Mouse (Mus musculus) midbrain, postnatal 0 days (tissue): ENCODE results near the gene Sap25. TPM values are rescaled to one million over a fixed set of nuclear protein-coding genes. Genes with fewer than 3 reads are reported as not detected.
"Not testable (repeated sequence)": the region's sequence is repeated elsewhere in the genome, so short reads cannot be mapped to it uniquely, and the experiment has no call there.

Source experiments
- ATAC-seq: fragments of 200-750 bp; cut with Nextera tagmentation; 2 replicates; pipeline ENCODE4 v1.8.0; 2017; ENCODE audit warnings: moderate number of reproducible peaks, mild to moderate bottlenecking, moderate TSS enrichment, moderate library complexity; ENCODE audit not compliant: low FRiP score
- DNase-seq: peaks from one replicate; pipeline ENCODE4 v3.0.0-alpha.2; 2015; ENCODE audit warnings: low spot score
- H3K27ac ChIP-seq: fragments of 300-500 bp; sonication (generic); 2 replicates; pipeline ENCODE4 v1.5.1; 2014; ENCODE audit warnings: low read depth, mild to moderate bottlenecking, low read length, mixed read lengths
- H3K27me3 ChIP-seq: fragments of 300-500 bp; sonication (generic); 2 replicates; pipeline ENCODE4 v1.6.1; 2014; ENCODE audit warnings: low read length, control low read depth, mixed read lengths; ENCODE audit not compliant: insufficient read depth
- H3K36me3 ChIP-seq: fragments of 300-500 bp; sonication (generic); 2 replicates; pipeline ENCODE4 v1.6.1; 2014; ENCODE audit warnings: low read length, control low read depth, mixed read lengths; ENCODE audit not compliant: insufficient read depth
- H3K4me1 ChIP-seq: fragments of 300-500 bp; sonication (generic); 2 replicates; pipeline ENCODE4 v1.6.1; 2014; ENCODE audit warnings: mild to moderate bottlenecking, control low read depth, antibody characterized with exemption, low read length, mixed read lengths; ENCODE audit not compliant: insufficient read depth
- H3K4me2 ChIP-seq: fragments of 300-500 bp; sonication (generic); 2 replicates; pipeline ENCODE4 v1.6.1; 2014; ENCODE audit warnings: low read depth, mild to moderate bottlenecking, low read length, mixed read lengths; ENCODE audit not compliant: poor library complexity, severe bottlenecking
- H3K4me3 ChIP-seq: fragments of 300-500 bp; sonication (generic); 2 replicates; pipeline ENCODE4 v1.5.1; 2014; ENCODE audit warnings: low read depth, mild to moderate bottlenecking, low read length, moderate library complexity
- H3K9ac ChIP-seq: fragments of 300-500 bp; sonication (generic); replicated peaks from 2 replicates; pipeline ENCODE4 v1.6.1; 2014; ENCODE audit warnings: mild to moderate bottlenecking, low read length, moderate library complexity, mixed read lengths; ENCODE audit not compliant: poor library complexity, severe bottlenecking
- H3K9me3 ChIP-seq: fragments of 300-500 bp; sonication (generic); 2 replicates; pipeline ENCODE4 v1.6.1; 2016; ENCODE audit warnings: low read length, control low read depth
- CTCF ChIP-seq: IDR thresholded peaks from 2 replicates; pipeline ENCODE4 v1.5.1; 2016; ENCODE audit warnings: antibody characterized with exemption, mild to moderate bottlenecking
- WGBS: fragments of 180-500 bp; shearing (Covaris S2); extraction: QIAGEN DNeasy Blood & Tissue Kit; methylation state at CpG from one replicate; pipeline ENCODE4 v1.1.7; 2014; 5-methylcytosine and 5-hydroxymethylcytosine counted together
- polyA plus RNA-seq: library from polyadenylated mRNA; unstranded; fragments of >200 nt; fragmentation: Nextera tagmentation; extraction: Ambion mirVana; gene quantifications from 2 replicates; pipeline ENCODE4 v1.2.1, GENCODE M21; 2015
- total RNA-seq: library from RNA; depleted of rRNA; stranded (reverse); fragments of >200 nt; gene quantifications from 2 replicates; pipeline ENCODE4 v1.2.3, GENCODE M21; 2014

Gene Sap25
- total and polyA plus RNA-seq, 2 experiments from 2014 or later: 3.2 to 3.3 TPM

- H3K36me3 ChIP-seq: no peaks in the 10 kb centered on the region
- no peak within 1 kb of the TSS for H3K4me3 ChIP-seq
- H3K27ac ChIP-seq: no peak within 1 kb of the TSS
- WGBS: 76% methylated on average over 11 of the region's 11 CpGs
- H3K4me1 ChIP-seq: no peaks in the 10 kb centered on the region
- H3K9me3 ChIP-seq: no peaks in the 10 kb centered on the region
- no peak within 1 kb of the TSS for H3K9ac ChIP-seq
- no peak for TF ChIP-seq CTCF
- no peak for ATAC-seq
- no peak for DNase-seq
- no peaks in the 10 kb centered on the region for H3K27me3 ChIP-seq
- H3K4me2 ChIP-seq: no peak within 1 kb of the TSS
These were observed 27.6 kb upstream of the Sap25 start, which contains the start of gene Pcolce for GRCm38 (mm10) chr5:137613550-137613949. TSS of gene Pcolce (minus strand) at chr5:137613784.

- not testable (repeated sequence) for H3K36me3 ChIP-seq, H3K4me1 ChIP-seq, H3K4me3 ChIP-seq, H3K9me3 ChIP-seq, DNase-seq, H3K4me2 ChIP-seq, H3K27ac ChIP-seq, H3K27me3 ChIP-seq, H3K9ac ChIP-seq, ATAC-seq
- 93% methylated on average over 2 of the region's 2 CpGs for WGBS
- peak; percentile 14; the same call in 1 of the 2 replicates for TF ChIP-seq CTCF
These were observed 26.2 kb upstream of the Sap25 start for GRCm38 (mm10) chr5:137614921-137615320.

- no peak for DNase-seq
- Histone ChIP-seq H3K27me3 (no peaks in the 10 kb centered on the region), H3K9ac (no peak overlapping the region), H3K36me3 (no peaks in the 10 kb centered on the region), H3K9me3 (no peaks in the 10 kb centered on the region), H3K4me3 (no peak overlapping the region), H3K27ac (no peak overlapping the region), H3K4me2 (no peak overlapping the region), H3K4me1 (no peaks in the 10 kb centered on the region)
- no peak for TF ChIP-seq CTCF
- whole genome bisulfite sequencing: 87% methylated on average over 7 of the region's 7 CpGs
- ATAC-seq: no peak
These were observed 25.8 kb upstream of the Sap25 start for GRCm38 (mm10) chr5:137615347-137615746.

GRCm38 (mm10) chr5:137623937-137624530 lies 17.1 kb upstream of the Sap25 start:
- Histone ChIP-seq H3K9ac (no peak overlapping the region), H3K4me2 (no peak overlapping the region), H3K27ac (no peak overlapping the region), H3K9me3 (no peaks in the 10 kb centered on the region), H3K4me1 (no peaks in the 10 kb centered on the region), H3K4me3 (no peak overlapping the region), H3K27me3 (no peaks in the 10 kb centered on the region), H3K36me3 (no peaks in the 10 kb centered on the region)
- no peak for TF ChIP-seq CTCF
- no peak for ATAC-seq
- DNase-seq: no peak
- WGBS: 88% methylated on average over 11 of the region's 11 CpGs

GRCm38 (mm10) chr5:137627991-137628390 lies 13.1 kb upstream of the Sap25 start:
- H3K27me3 ChIP-seq: no peaks in the 10 kb centered on the region
- peak overlapping the region; percentile 59 for H3K4me2 ChIP-seq
- H3K4me1 ChIP-seq: peaks cover 10% of the 10 kb centered on the region
- WGBS: 2% methylated on average over 9 of the region's 9 CpGs
- peak overlapping the region; percentile 43 for H3K4me3 ChIP-seq
- no peaks in the 10 kb centered on the region for H3K9me3 ChIP-seq
- peak; percentile 31; the same call in 1 of the 2 replicates for TF ChIP-seq CTCF
- H3K27ac ChIP-seq: peak overlapping the region; percentile 72
- no peak for DNase-seq
- ATAC-seq: no peak
- peak overlapping the region; percentile 50 for H3K9ac ChIP-seq
- no peaks in the 10 kb centered on the region for H3K36me3 ChIP-seq

GRCm38 (mm10) chr5:137628498-137629305 lies 12.4 kb upstream of the Sap25 start, which contains the start of the genes Fbxo24, Lrch4 and Gm20605:
TSS of gene Fbxo24 (minus strand) at chr5:137629002.
TSS of gene Lrch4 (plus strand) at chr5:137629121.
TSS of gene Gm20605 (plus strand) at chr5:137629175.
- Histone ChIP-seq H3K4me3 (peak within 1 kb of the TSS; percentile 92), H3K9me3 (no peaks in the 10 kb centered on the region), H3K27ac (peak within 1 kb of the TSS; percentile 87), H3K4me1 (peaks cover 10% of the 10 kb centered on the region), H3K36me3 (peaks cover 3% of the 10 kb centered on the region), H3K27me3 (no peaks in the 10 kb centered on the region), H3K9ac (peak within 1 kb of the TSS; percentile 80), H3K4me2 (peak within 1 kb of the TSS; percentile 89)
- TF ChIP-seq CTCF: peak; percentile 35; the same call in 1 of the 2 replicates
- ATAC-seq: peak; percentile 98
- DNase-seq: peak; percentile 100
- WGBS: under 1% methylated on average over 44 of the region's 46 CpGs
